In genomic region chr13:73839137-73839548, GRCm38 (mm10) we compare ENCODE assay signal across 25 mouse cellular contexts. TPM values are rescaled to one million over a fixed set of nuclear protein-coding genes. Genes with fewer than 3 reads are reported as not detected.
DNase-seq lines count a peak whose midpoint lies in the region; ATAC-seq and TF ChIP-seq lines count a peak whose summit lies in the region.
"Had no signal": no experiment of that assay in that cellular context is flagged by ENCODE, and none has a peak within 500 bp of the region (broad histone marks: within the 10 kb centered on the region; RNA-seq: fewer than 3 reads in every experiment).

No protein-coding gene starts in this region.

- no peaks in the 10 kb centered on the region for H3K27me3 ChIP-seq in hindbrain, embryonic 16.5 days (replicated peaks; ENCODE audit: control insufficient read depth, insufficient read depth, low read length)
- H3K27me3 ChIP-seq in hindbrain, embryonic 10.5 days (ENCODE audit: insufficient read depth, poor library complexity, severe bottlenecking): 0 out of 2 replicates have a peak, but pooled peaks cover 4% of the 10 kb centered on the region
- peaks cover 5% of the 10 kb centered on the region; the same call in 1 of the 2 replicates for H3K27me3 ChIP-seq in midbrain, embryonic 11.5 days (ENCODE audit: control insufficient read depth, insufficient read depth, low read length)
- no peaks in the 10 kb centered on the region for H3K27me3 ChIP-seq in midbrain, postnatal 0 days (ENCODE audit: insufficient read depth, low read length)
- no peaks in the 10 kb centered on the region for H3K27me3 ChIP-seq in neural tube, embryonic 15.5 days (replicated peaks)
- H3K27me3 ChIP-seq: limb, embryonic 15.5 days; Patski had no signal

- no peaks in the 10 kb centered on the region for H3K36me3 ChIP-seq in hindbrain, embryonic 16.5 days (ENCODE audit: control insufficient read depth, insufficient read depth, low read length)
- H3K36me3 ChIP-seq in hindbrain, embryonic 10.5 days: peaks cover 7% of the 10 kb centered on the region; the same call in 1 of the 2 replicates
- no peaks in the 10 kb centered on the region for H3K36me3 ChIP-seq in midbrain, embryonic 11.5 days (ENCODE audit: control insufficient read depth, insufficient read depth, low read length)
- no peaks in the 10 kb centered on the region for H3K36me3 ChIP-seq in midbrain, postnatal 0 days (ENCODE audit: insufficient read depth, low read length)
- H3K36me3 ChIP-seq in neural tube, embryonic 15.5 days: no peaks in the 10 kb centered on the region
- H3K36me3 ChIP-seq: G1E; heart, embryonic 10.5 days; limb, embryonic 15.5 days had no signal

- no peak overlapping the region for H3K4me2 ChIP-seq in hindbrain, embryonic 16.5 days (ENCODE audit: low read length)
- no peak overlapping the region for H3K4me2 ChIP-seq in midbrain, embryonic 11.5 days
- no peak overlapping the region for H3K4me2 ChIP-seq in midbrain, postnatal 0 days (ENCODE audit: low read depth, low read length, poor library complexity, severe bottlenecking)
- H3K4me2 ChIP-seq in neural tube, embryonic 15.5 days: no peak overlapping the region
- H3K4me2 ChIP-seq: limb, embryonic 15.5 days; lung, embryonic 14.5 days had no signal

- H3K9me3 ChIP-seq in hindbrain, embryonic 16.5 days (ENCODE audit: control insufficient read depth, low read length): no peaks in the 10 kb centered on the region
- H3K9me3 ChIP-seq in hindbrain, embryonic 10.5 days: no peaks in the 10 kb centered on the region
- no peaks in the 10 kb centered on the region for H3K9me3 ChIP-seq in midbrain, embryonic 11.5 days (ENCODE audit: control insufficient read depth, low read length)
- H3K9me3 ChIP-seq in midbrain, postnatal 0 days (ENCODE audit: low read length): no peaks in the 10 kb centered on the region
- no peaks in the 10 kb centered on the region for H3K9me3 ChIP-seq in neural tube, embryonic 15.5 days (replicated peaks)
- H3K9me3 ChIP-seq: forebrain, embryonic 10.5 days; G1E; heart, embryonic 10.5 days; limb, embryonic 15.5 days had no signal

- no peak overlapping the region for H3K4me3 ChIP-seq in hindbrain, embryonic 16.5 days (ENCODE audit: low read length)
- no peak overlapping the region for H3K4me3 ChIP-seq in hindbrain, embryonic 10.5 days
- no peak overlapping the region for H3K4me3 ChIP-seq in midbrain, embryonic 11.5 days (ENCODE audit: low read depth, low read length)
- no peak overlapping the region for H3K4me3 ChIP-seq in midbrain, postnatal 0 days (ENCODE audit: low read depth, low read length)
- H3K4me3 ChIP-seq in neural tube, embryonic 15.5 days (replicated peaks): no peak overlapping the region
- H3K4me3 ChIP-seq: forebrain, embryonic 10.5 days; gastrocnemius, adult 2 months; heart, embryonic 10.5 days; layer of hippocampus, adult 2 months; limb, embryonic 15.5 days had no signal

- peaks cover 7% of the 10 kb centered on the region for H3K4me1 ChIP-seq in hindbrain, embryonic 16.5 days (ENCODE audit: control insufficient read depth, insufficient read depth, low read depth, low read length)
- peaks cover 15% of the 10 kb centered on the region for H3K4me1 ChIP-seq in hindbrain, embryonic 10.5 days (replicated peaks)
- no peaks in the 10 kb centered on the region for H3K4me1 ChIP-seq in midbrain, embryonic 11.5 days (ENCODE audit: control insufficient read depth, insufficient read depth, low read length)
- H3K4me1 ChIP-seq in midbrain, postnatal 0 days (ENCODE audit: insufficient read depth, low read length): peaks cover 7% of the 10 kb centered on the region; the same call in 1 of the 2 replicates
- H3K4me1 ChIP-seq in neural tube, embryonic 15.5 days: peaks cover 24% of the 10 kb centered on the region

- H3K27ac ChIP-seq in hindbrain, embryonic 16.5 days (ENCODE audit: low read depth, low read length): no peak overlapping the region
- H3K27ac ChIP-seq in hindbrain, embryonic 10.5 days: no peak overlapping the region
- no peak overlapping the region for H3K27ac ChIP-seq in midbrain, embryonic 11.5 days (ENCODE audit: low read depth, low read length)
- H3K27ac ChIP-seq in midbrain, postnatal 0 days (ENCODE audit: low read depth, low read length): no peak overlapping the region
- H3K27ac ChIP-seq in neural tube, embryonic 15.5 days (replicated peaks): no peak overlapping the region
- H3K27ac ChIP-seq: forebrain, embryonic 10.5 days; gastrocnemius, adult 2 months; heart, embryonic 10.5 days; layer of hippocampus, adult 2 months; limb, embryonic 15.5 days; liver, embryonic 14.5 days had no signal

- H3K9ac ChIP-seq in hindbrain, embryonic 16.5 days (ENCODE audit: low read depth, low read length): no peak overlapping the region
- no peak overlapping the region for H3K9ac ChIP-seq in midbrain, embryonic 11.5 days (ENCODE audit: low read length)
- no peak overlapping the region for H3K9ac ChIP-seq in midbrain, postnatal 0 days (replicated peaks; ENCODE audit: low read length, poor library complexity, severe bottlenecking)
- no peak overlapping the region for H3K9ac ChIP-seq in neural tube, embryonic 15.5 days (replicated peaks)
- H3K9ac ChIP-seq: limb, embryonic 15.5 days; liver, embryonic 14.5 days; lung, embryonic 14.5 days had no signal

- no peak for DNase-seq in hindbrain, embryonic 10.5 days (ENCODE audit: low spot score)
- DNase-seq in brain, embryonic 14.5 days (ENCODE audit: low read depth): peak; percentile 79
- DNase-seq in midbrain, embryonic 11.5 days (ENCODE audit: low spot score, missing footprints): no peak
- peak; percentile 63 for DNase-seq in midbrain, postnatal 0 days (ENCODE audit: low spot score)
- DNase-seq in heart, adult 8-10 months (ENCODE audit: low spot score): no peak
- no peak for DNase-seq in urinary bladder, postnatal 10 days (ENCODE audit: low spot score)
- DNase-seq: B cell, adult 2 months; cerebellum, adult 2 months; gastrocnemius, adult 2 months; kidney, adult 8-10 months; kidney, postnatal 25 days; lung, embryonic 14.5 days; right cerebral cortex, postnatal 25 days; spleen, adult 18-20 months had no signal

- TF ChIP-seq CTCF in brain, embryonic 14.5 days (IDR thresholded peaks at IDR 0.05; ENCODE audit: borderline replicate concordance, extremely low read depth, insufficient read depth, insufficient read length): no peak
- TF ChIP-seq CTCF in midbrain, postnatal 0 days (IDR thresholded peaks at IDR 0.05): no peak

- 62% methylated on average over 11 of the region's 11 CpGs for WGBS in hindbrain, embryonic 16.5 days
- 73% methylated on average over 11 of the region's 11 CpGs for WGBS in hindbrain, embryonic 10.5 days
- WGBS in midbrain, embryonic 11.5 days: 57% methylated on average over 11 of the region's 11 CpGs
- WGBS in midbrain, postnatal 0 days: 31% methylated on average over 11 of the region's 11 CpGs
- WGBS in neural tube, embryonic 15.5 days: 85% methylated on average over 11 of the region's 11 CpGs

- no peak for TF ChIP-seq POLR2A in brain, embryonic 14.5 days (IDR thresholded peaks at IDR 0.05; ENCODE audit: borderline replicate concordance, extremely low read depth, insufficient read depth, insufficient read length, poor library complexity, severe bottlenecking)

- peak; percentile 78 for ATAC-seq in hindbrain, embryonic 16.5 days
- ATAC-seq in midbrain, embryonic 11.5 days (ENCODE audit: low FRiP score): peak; percentile 9; the same call in 1 of the 2 replicates
- peak; percentile 41 for ATAC-seq in midbrain, postnatal 0 days (ENCODE audit: low FRiP score)
- ATAC-seq in neural tube, embryonic 15.5 days (ENCODE audit: low FRiP score): no peak
- ATAC-seq: Patski had no signal

RNA-seq across cellular contexts. Expression of gene Nkd2, which starts 8.3 kb away (rescaled TPM):
- polyA plus RNA-seq in hindbrain, embryonic 16.5 days (2015; fragmentation: Nextera tagmentation; extraction: Ambion mirVana): 16.9 and 18.2 TPM in 2 replicates
- 15.8 and 18.1 TPM in 2 replicates for polyA plus RNA-seq in hindbrain, embryonic 10.5 days (2016; fragmentation: Nextera tagmentation; extraction: Ambion mirVana)
- 14.6 and 19.3 TPM in 2 replicates for polyA plus RNA-seq in brain, embryonic 14.5 days (2012; rRNA removed)
- 8.4 and 9.8 TPM in 2 replicates for polyA plus RNA-seq in midbrain, embryonic 11.5 days (2014; fragmentation: Nextera tagmentation; extraction: Ambion mirVana)
- 31.5 and 32.6 TPM in 2 replicates for total RNA-seq in midbrain, postnatal 0 days (2014; rRNA removed)
- polyA plus RNA-seq in midbrain, postnatal 0 days (2015; fragmentation: Nextera tagmentation; extraction: Ambion mirVana): 18.8 and 20.1 TPM in 2 replicates
- polyA plus RNA-seq in neural tube, embryonic 15.5 days (2015; fragmentation: Nextera tagmentation; extraction: Ambion mirVana): 12.2 and 12.7 TPM in 2 replicates
- total RNA-seq in heart, adult 8-10 months (2022): 1 to 10 TPM in 3 of 4 experiments, under 1 TPM in 1; 0.75 to 1.9 (median 1.2) TPM
- total RNA-seq: CH12.LX; hematopoietic stem cell, adult 5-6 weeks had no signal
- polyA plus RNA-seq: G1E had no signal

Comparison
In these comparisons a context has a peak if more than half of its experiments do, and no peak if none do; other contexts are left out.
1. DNase-seq: peak in brain, embryonic 14.5 days (single experiment) and midbrain, postnatal 0 days (single experiment); none in hindbrain, embryonic 10.5 days (single experiment), midbrain, embryonic 11.5 days (single experiment), heart, adult 8-10 months (single experiment) and urinary bladder, postnatal 10 days (single experiment).